Mouse (Mus musculus) brain, adult 2 months (tissue): Measurements from ENCODE around the gene Rxra.
A peak's percentile ranks its signal among the peaks of the same experiment; 100 is the strongest.

Experiments
- DNase-seq: peaks from one replicate; pipeline ENCODE4 v3.0.0; 2011; ENCODE audit warnings: low read depth, low spot score

Gene Rxra

DNA sequence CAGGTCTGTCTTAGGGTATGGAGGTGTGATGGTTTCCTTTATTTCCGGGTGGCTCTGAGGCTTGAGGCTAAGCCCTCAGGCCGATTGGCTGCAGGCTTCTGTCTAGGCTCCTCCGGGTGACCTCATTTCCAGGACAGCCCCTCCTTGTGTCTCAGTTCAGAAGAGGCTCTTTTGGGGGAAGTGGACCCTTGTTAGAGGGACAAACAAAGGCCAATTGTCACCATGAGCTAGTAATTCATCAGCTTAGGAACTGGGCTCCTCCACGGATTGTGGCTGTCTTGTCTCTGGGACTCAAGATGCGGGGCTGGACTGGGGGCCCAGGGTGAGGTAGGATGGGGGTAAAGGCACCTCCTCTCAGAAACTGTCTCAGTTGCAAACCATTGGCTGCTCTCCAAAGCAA, 5.5 kb upstream of the Rxra start:
- DNase-seq = no peak

DNA sequence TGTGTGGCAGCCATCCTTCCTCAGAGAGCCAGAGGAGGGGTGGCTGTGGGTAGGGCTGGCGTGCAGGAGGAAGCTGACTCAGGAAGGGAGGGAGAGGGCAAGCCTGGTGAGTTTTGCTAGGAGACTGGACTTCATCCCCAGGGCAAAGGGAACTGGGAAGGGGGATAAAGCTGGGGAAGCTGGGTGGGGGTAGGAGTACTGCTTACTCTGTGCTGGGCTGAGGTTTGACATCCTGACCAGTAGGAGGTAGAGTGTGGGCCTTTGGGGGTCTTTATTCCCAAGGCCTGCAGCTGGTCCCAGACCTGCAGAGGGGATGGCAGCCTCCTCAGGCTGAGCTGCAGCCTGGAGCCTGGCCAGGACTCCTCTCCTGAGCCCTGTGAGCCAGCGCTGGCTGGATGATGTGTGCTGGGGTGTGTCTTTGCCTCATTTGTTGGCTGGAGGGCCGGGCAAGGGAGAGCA, 4.6 kb upstream of the Rxra start:
- DNase-seq = no peak

DNA sequence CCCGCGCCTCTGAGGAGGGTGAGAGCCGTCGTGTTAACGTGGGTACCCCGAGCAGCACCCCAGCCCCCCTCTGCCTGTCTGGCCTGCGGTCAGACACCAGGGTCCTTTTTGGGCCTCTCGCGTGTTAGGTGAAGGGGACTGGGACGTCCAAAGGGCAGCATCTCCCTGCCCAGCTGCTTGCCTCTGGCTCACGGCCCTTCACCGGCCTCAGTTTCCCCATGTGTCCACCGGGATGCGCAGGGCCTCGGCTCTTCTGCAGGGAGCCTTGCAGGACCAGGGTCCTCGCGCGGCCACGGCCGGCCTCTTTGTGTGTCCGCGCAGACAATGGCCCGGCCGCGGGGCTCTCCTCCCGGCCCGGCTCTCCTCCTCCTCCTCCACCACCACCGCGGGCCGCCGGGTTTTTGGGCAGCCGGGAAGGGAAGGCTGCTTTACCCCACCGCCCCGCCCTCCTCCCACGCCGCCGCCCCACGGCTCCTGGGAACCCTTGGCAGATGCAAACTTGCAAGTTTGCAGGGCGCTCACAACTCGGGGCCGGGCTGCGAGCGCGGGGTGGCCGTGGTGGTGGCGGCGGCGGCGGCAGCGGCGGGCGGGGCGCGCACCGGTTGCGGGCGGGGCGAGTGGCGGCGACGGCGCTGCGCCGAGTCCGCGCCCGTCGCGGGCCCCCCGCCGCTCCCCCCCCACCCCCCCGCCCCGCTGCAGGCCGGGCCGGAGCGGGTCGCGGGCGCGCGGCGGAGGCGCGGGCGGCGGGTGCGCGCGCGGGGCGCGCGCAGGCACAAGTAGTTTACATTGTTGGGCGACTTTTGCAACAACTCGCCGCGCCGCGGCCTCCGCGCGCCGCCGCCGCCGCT, 462 bp downstream of the Rxra start:
- DNase-seq = peak; percentile 38

DNA sequence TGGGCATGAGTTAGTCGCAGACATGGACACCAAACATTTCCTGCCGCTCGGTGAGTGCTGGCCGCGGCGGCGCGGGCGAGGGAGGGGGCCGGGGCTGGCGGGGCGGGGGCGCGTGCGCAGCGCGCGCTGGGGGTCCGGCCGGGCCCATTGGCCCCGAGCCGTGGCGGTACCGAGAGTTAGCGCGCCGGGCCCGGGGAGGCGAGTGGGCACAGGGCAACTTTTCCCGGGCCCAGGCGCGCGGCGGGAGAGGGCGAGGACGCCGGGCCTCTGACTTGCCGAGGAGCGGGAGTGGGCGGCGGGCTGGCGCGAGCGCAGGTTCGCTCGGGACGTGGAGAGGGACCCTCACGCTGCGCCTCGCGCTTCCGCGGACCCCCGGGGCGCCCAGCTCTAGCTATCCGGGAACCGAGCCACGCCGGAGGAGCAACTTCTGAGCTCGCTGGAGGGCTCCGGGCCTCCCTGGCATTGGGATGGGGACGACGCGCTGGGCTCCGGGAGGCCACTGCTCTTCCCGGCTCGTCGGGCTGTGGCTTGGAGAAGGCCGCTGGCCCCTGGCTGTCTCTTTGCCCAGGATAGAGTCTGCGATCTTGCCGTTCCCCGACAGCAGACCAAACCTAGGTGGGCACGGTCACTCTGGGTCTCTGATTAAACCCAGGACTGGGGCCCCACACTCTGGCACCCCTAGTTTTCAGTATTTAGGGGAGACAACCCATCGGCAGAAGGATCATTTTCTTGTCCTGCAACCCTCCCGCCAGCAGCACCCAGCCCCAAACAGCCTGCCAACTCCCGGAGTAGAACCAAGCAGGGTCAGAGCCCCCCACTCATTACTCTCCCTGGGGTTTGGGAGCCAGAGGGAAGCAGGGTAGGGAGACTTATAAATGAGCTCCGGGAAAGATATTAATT, 1.4 kb downstream of the Rxra start:
- peak; percentile 19 for DNase-seq

DNA sequence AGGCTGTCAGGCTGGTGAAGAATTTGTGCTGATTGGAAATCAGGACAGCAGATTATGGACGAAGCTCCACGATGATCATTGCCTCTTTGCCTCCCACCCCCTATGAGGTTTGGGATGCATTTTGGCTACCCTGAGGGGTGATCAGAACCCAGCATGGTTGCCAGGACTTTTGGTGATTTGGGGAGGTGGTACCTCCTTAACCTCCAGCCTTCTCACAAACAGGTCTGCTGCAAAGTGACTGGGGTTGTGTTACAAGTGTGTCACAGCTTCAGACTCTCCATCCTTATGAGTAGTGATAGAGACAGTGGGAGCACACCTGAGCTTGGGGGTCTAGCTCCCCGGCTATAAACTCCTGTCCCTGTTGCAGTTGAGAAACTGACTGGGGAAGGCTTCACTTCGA, 2.1 kb downstream of the Rxra start:
- DNase-seq = no peak

DNA sequence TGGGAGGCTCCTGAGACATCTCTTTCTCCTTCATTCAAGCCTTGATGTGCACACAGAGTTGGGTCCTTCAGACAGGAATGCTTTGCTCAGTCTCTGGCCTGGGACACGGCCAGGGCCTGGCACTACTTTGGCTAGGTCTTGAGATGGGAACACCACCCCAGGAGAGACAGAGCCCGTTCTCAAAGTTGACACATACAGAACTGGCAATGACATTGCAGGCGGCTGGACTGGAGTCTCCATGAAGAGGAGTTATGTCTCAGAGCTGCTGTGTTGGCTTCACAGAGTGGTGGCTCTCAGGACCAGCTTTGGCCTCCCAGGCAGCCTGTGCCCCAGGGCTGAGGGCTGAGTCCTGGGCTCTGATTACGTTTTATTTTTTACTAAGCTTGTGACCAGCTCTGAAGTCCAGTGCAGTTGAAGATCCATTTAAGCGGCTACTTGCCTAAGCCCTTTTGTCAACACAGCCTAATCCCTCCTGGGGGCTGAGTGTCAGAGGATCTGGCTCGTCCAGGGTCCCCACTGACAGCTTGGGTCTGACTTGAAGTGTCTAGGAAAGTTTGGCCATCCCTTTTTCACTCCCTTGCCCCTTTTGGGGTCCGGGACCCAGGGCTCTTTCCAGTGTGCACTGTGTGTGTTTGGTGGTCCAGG, 2.7 kb downstream of the Rxra start:
- no peak for DNase-seq

DNA sequence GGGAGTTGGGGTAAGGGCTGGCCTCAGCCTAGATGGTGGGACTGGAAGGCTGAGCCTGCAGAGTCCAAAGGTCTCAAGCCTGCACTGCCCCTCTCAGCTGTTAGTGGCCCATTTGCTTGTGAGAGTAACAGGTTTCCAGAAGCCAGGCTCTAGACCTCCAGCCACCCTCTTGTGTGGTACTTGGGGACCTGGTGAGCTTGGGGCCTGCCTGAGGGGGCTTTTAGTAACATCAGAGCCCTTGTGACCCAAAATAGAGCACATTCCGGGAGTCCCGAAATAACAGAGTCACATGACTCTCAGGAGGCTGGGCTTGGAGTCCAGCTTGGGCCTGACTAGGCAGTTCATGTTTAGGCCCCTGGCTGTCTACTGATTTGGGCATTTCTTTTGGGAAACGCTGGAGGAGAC, 3.4 kb downstream of the Rxra start:
- DNase-seq = no peak

DNA sequence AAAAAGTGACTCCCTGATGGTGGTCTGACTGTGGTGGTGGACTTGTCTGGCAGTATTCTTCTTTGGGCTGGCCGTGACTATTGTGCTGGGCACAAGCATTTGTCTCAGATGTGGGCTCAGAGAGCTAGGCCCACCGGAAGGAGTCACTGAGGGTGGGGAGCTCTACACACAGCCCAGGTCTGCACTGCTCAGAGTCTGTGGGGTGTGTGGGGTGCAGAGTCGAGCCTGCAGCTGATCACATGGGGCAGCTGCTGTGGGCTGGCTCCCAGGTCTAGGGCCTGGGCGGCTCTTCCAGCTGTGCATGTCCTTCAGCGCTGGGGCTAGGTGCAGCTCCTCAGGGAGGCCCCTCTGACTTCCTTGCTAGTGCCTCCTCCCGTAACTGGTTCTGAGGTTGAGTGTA, 3.8 kb downstream of the Rxra start:
- no peak for DNase-seq

DNA sequence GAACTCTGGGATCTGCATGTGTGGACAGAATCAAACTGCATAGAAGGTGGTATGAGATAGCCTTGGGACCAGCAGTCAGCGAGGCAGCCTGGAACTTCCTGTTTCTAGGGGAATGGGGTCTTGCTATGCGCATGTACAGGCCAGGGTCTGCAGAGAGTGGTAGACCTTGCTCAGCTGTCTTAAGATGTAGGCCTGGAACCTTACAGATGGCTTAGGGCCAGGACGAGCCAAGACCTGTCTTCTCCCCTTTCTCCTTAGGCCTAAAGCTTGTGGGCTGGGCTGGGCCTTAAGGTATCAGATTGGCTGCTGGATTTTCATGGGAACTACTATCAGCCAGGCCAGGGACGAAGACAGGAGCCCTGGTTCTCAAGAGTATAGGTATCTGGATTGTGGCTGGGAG, 4.4 kb downstream of the Rxra start:
- DNase-seq = no peak

DNA sequence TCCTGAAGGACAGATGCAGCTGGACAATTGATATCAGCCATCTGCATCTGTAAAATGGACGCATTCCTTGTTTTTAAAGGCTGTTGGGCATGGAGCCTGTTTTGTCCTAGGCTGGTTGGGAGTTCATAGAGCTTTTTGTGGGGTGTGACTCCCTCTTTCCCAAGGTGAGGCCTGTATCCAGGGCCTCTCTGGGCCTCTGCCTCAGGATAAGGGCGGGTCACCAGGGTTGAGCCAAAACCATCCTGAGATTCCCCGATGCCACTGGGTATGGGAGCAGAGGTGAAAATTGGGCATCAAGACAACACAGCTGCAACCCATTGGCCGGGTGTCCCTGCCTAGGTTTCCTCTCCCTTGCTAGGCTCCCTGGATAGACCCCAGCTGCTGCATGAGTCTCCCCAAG, 5.2 kb downstream of the Rxra start:
- no peak for DNase-seq

DNA sequence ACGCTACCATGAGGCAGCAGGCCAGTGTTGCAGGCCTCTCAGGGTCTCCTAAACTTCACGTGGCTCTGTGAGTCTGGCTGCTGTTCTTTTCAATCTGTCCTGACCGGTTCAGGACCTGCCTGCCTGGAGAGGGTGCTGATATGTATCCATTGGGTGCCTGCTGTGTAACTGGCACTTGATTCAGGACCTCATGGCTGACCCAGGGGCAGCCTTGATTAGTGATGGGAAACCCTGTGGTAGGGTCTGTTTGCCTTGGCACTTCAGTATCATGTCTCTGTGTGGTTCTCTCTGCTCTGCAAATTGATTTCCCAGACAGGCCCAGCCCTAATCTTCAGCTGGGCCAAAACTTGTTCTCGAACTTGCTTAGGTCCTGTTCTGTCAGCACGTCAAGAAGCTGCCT, 5.9 kb downstream of the Rxra start:
- no peak for DNase-seq

DNA sequence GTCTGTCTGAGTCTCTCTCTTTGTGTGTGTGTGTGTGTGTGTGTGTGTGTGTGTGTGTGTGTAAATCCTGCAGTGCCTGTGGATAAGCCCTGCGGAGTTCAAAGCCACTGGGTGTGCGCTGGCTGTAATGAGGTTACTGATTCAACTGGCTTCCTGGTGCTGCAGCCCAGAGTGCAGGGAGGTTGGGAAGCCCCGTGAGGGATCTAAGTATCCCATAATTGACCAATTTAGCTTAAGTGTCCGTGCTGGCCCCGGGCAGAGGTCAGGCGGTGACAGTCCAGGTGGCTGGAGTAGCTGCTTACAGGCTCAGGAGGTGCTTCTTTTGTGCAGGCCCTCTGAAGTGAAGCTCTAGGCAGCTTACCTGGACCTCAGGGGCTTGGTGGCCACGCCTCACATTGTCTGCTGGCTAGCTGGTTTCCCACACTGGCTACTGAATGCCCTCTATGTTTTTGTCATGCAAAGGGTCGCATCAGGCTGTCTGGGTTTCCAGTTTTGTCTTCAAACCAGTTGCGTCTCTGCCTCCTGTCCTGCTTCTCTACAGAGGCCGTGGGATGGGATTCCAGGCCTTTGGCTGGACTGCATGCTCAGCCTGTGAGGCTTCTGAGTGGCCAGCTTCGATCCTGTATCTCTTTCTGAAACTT, 7.9 kb downstream of the Rxra start:
- DNase-seq = no peak

DNA sequence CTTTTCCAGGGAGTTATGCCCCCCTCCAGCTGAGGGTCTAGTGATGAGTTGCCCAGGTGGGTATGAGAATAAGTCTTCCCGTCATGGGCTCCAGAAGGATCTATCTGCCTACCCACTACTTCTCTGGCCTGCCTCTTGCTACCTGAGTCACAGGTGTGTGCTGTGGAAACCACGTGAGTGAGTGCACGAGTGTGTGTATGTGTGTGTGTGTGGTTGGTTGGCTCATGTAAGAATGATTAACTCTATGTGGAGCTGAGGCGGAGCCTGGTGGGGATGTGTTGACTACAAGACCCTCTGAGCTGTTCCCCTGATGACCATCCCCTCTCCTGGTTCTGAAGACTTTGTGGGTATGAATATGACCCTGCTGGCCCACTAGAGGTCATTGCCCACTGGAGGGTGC, 9.7 kb downstream of the Rxra start:
- DNase-seq = no peak

DNA sequence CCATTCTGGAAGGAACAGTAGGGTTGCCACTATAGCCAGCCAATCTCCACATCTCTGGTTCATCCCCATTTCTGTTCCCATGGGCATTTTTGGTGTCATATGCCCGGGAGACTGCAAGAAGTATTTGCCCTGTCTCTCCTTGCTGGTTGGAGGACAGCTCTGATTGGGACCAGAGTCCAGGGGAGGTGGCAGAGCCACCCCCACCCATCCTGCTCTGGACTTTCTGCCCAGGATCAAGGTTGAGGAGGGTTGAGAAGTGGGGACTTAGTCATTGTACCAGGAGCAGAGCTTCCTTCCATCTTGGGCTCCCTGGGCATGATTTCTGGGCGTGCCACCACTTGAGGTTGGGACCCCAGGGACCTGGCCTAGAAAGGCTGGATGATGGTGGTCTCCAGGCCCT, 10.1 kb downstream of the Rxra start:
- DNase-seq = no peak

DNA sequence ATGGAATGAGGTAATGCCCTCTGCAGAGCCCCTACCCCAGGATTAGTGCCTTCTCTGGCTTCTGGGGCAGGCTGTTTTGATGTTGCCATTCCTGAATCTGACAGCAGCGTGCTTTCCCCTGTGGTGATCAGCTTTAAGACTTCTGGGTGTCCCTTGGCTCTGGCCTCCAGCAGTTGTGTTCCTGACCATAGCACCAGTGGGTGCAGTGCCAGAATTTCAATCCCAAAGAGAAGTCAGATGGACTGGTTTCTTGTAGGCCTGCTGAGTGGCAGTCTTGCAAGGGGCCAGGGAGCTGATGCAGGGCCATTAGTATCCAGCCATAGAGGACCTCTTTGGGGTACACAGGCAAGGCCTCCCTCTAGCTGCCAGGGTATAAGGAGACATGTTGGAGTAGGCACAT, 10.8 kb downstream of the Rxra start:
- no peak for DNase-seq

DNA sequence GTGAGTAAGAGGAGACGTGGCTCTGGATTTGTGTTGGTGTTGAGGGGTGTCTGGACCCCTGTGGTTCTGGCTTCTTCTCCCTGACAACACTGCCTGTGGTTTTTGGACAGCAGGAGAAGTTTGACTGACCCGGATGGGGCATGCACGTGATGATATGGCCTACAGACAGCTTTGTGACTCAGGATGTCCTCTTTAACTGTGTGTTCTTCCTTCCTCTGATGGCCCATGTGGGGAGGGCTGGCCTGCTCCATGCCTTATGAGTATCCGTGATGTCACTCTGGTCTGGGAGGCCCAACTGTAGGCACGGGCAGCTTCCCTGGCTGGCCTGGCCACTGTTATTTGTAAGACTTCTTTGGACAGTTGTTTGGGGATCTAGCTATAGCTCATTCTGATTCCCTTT, 11.7 kb downstream of the Rxra start:
- peak; percentile 15 for DNase-seq

DNA sequence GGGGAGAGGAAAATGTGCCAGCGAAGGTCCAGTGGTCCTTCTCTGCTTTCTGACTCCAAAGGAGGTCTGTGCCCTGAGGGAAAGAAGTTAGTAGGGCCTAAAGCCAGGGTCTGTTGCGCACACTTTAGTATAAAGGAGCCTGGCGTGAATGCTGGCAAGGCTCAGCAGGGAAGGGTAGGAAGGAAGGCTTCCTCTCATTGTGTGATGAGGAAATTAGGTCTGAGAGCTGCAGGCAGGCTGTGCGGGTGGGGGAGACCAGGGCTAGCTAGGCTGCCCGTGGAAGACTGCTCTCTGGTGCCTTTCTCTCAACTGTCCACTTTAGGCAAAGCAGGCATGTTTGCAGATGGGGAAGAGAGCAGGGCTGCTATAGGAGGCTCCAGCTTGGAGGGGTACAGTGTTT, 14.5 kb downstream of the Rxra start:
- DNase-seq = peak; percentile 23

DNA sequence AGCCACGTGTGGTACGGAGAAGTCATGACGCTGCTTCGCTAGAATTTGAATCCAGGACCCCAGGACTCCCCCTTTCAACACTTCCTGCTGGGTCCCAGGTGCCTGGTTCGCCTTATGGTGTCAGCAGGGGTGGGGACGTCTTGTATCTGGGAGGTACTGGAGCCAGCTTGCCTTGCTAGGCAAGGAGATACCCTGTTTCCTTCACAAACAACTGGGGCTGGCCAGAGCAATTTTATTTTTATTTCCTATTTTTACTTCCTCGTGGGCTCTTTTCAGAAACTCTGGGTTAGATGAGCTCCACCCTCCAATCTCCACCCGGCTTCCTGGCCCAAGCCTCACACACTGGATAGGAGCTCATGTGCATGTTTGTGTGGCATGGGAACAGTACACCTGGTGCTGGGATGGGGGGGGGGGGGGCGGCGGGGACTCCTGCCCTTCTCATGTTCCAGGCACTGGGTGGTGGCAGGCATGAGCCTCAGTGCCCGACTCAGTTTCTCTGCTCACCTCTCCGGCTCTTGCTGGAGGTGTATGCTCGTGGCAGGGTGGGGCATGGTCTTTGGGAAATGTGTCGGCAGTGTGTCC, 15.0 kb downstream of the Rxra start:
- no peak for DNase-seq

DNA sequence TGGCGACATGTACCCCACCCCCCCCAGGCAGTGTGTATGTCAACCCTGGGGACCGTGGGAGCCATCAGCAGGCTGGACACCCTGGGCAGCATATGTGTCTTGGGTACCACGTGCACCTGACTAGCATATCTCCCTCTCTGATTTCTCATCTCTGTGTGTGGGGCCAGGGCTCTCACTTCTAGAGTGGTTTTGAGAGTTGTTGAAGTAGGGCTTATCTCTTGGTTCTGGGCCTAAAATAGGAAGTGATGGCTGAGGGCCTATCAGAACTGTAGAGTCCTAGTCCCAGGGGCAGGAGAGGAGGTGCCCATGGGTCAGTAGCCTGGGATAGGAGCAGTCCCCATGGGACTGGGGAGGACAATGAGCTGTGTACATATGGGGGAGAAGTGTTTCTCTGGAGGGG, 16.4 kb downstream of the Rxra start:
- DNase-seq = no peak

DNA sequence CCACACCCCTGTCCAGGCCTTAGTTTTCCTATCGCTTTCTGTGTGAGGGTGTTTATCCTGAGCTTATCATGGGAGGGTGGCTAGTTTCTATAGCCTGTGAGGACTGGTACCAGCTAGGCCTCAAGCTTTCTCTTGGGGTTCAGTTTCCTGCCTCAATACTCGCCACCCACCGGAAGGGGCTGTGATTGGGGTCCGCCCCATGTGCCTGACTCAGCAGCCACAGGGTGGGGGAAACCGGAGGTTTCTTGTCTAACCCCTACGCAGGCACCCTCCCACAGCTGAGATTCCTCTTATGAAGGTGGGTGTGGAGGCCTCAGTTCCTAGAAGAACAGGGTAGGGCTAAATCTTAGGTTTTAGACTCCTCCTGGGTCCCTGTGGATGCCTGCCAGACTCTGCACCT, 17.4 kb downstream of the Rxra start:
- DNase-seq = peak; percentile 31

DNA sequence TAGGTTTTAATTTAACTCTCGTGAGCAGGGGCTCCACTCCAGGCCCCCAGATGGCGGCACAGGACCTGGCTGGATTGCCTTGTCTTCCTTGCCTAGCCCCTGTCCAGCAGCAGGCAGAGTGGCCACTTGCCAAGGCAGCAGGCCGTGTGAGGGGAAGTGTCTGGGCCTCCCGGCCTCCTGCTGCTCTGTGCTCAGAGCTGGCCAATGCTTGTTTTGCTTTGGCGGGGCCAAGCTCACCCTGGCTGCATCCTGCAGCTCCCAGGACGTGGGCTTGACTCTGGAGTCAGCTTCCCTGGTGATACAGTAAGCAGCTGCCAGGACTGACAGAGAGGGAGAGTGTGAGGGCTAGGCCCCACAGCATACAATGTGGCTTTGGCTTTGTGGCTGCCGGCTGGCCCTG, 23.3 kb downstream of the Rxra start:
- peak; percentile 88 for DNase-seq
